Mouse (Mus musculus) adrenal gland, postnatal 10 days (tissue): ENCODE data around the gene Xcl1. TPM values are rescaled to one million over a fixed set of nuclear protein-coding genes. Genes with fewer than 3 reads are reported as not detected.
"Not testable (repeated sequence)": the region's sequence is repeated elsewhere in the genome, so short reads cannot be mapped to it uniquely, and the experiment has no call there.

Source experiments
- DNase-seq: peaks from one replicate; pipeline ENCODE4 v3.0.0; 2021; ENCODE audit warnings: mixed read lengths
- long read RNA-seq, 2 experiments: library from polyadenylated mRNA; stranded (forward); transcript quantifications; one replicate each; pipeline ENCODE4 v2.0.0; 2021
- total RNA-seq, 2 experiments: library from RNA; stranded (reverse); gene quantifications; 2 replicates each; pipeline ENCODE4 v1.2.3; 2021

The Xcl1 gene
- not detected for total RNA-seq
- long read RNA-seq, experiment 1, partial matches to known transcripts: 1 of 1 reads
- long read RNA-seq, experiment 1, other reads (novel, unspliced or antisense): 0 of 1 reads
- long read RNA-seq, experiment 2: 0 reads

DNA sequence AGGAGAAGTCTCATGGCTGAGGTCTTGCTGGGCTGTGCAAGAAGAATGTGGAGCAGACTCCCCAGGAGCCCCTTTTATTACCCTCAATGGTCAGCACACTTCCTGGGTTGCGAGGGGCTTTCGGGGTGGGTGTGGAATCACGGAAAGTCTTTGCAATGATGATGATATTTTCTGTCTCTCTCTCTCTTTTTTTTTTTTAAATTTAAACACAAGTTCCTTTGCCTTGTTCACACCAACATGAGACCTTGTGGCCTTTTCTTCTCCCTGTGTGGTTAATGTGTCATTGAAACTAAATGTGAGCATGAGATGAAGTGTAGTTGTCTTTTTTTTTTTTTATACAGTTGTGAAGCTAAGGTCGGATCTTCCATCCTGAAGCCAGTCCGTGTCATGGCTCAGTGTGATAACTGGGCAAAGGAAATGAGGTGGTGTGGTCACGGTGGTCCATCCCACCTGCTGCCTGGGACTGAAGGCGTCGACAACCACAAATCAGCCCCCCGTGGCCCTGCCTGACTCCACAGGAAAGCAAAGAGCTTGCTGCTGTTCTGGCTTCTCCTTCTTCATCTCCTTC is at the start of gene Xcl1:
Gene Xcl1, minus strand, starts transcription at position 51 of the 568 bp plus-strand sequence.
- no peak for DNase-seq

DNA sequence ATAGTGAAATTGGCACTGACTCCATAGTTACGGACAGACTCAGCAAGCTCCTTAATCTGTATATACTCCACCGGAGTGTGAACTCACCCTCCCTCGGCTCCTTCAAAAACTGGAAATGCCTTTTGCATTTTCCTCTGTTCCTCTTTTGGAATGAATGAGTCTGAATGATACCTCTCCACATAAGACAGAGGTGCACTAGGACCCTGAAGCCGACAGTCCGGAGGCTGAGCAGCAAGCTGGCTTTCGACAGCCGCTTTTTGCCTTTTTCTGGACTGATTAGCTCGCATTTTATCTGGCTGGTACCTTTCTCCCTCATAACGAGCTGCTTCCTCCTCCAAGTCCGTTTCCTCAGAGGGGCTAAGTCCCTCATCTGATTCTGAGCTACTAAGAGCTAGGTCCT is 49.4 kb upstream of the Xcl1 start:
- not testable (repeated sequence) for DNase-seq

DNA sequence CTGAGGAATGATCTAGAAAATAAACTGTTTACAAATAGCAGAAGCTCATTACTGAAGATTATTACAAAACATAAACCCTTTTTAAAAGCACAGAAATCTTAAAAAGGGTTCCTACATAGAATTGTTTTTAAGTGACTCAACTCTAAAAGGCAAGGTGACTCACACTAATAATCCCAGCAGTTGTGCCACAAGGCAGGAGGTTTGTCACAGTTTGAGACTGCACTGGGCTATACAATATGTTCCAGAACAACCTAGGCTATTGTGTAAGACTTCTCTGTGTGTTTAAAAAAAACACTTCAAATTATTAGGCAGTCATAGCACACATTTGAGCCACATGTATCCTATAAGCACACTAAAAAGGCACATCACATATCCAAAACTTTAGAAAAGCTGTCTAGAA is 42.0 kb upstream of the Xcl1 start:
- DNase-seq: no peak

DNA sequence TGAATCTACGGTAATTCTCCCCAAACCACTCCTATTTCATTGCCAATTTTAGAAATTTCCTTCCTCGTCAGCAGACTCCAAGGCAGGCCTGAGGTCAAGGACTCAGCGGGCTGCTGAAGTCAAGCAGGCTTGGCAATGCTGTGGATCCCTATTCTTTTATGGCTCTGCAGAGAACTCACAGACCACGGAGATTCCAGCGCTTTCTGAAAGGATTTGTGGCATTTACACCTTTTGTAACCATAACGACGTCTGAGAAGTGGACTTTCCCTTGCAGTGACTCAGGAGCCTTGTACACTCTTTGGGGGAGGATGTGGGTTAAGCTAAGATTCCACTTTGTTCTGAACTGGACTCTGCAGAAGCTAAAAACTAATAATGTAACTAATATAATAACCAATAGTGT is 40.4 kb upstream of the Xcl1 start:
- no peak for DNase-seq

DNA sequence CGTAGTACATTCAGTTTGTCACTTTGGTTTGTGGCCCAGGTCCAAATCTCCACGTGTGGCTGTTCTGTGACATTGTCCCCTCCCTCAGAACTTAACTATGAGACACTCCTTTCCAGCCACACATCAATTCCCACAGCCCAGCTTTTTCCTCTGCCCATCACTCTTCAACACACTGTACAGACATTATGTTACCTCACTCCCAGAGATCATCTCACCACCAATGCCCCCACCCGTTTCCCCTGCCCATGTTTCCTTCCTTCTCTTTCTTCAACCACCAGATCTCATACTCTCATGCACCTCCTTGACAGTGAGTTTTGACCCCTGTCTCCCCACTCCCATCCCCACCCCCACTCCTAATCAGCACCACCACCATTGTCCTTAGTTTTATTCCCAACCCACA is 39.9 kb upstream of the Xcl1 start:
- no peak for DNase-seq

DNA sequence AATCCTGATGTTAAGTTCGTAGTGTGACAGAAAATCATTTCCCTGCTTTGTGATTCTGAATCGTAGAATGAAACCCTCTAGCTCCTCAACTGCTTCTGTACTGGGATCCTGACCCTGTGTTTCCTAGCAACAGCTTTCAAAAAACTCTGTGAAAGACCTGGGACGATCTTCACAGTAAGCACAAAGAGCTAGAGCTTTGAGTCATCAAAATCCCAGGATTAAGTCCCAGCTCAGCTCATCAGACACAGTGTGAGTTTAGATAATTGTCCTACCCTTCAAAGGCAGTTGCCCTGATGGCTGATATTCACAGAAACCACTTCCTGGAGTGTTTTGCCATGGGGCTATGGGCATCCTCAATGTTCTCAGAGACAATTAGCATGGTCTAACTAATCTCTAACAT is 38.5 kb upstream of the Xcl1 start:
- no peak for DNase-seq

DNA sequence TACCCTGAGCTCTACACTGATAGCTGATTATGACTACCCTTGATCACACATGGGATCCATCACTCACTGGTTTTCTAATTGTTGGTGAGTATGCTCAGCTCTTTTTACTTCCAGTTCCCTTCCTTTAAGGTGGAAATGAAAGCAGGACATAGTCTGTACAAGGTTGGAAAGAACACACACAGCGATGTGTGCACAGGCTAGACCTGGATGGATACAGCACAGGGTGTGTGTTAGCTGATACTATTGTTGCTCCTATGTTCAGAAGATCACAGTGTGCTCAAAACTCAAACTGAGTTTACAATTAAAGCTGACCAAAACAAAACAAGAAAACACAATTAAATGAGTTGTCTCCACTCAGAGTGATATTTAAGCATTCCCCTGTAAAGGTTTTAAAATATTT is 38.0 kb upstream of the Xcl1 start:
- no peak for DNase-seq

DNA sequence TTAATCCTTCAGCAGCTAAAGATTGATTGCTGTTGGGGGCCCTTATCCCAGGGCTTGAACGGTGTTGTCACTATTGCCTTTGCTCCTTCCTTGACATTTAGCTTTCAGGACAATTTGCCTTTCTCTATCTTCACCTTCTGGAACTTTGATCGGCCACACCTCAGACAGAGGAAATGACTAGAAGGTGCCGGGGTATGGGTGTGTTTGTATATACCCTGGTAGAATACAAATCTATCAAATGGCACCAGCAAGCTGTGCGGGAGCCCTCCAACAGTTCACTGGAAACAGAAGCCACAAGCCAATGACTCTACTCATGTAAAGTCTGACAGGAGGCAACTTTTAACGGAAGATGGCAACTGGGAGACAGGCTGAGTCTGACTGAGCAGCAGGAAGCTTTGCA is 37.4 kb upstream of the Xcl1 start:
- no peak for DNase-seq

DNA sequence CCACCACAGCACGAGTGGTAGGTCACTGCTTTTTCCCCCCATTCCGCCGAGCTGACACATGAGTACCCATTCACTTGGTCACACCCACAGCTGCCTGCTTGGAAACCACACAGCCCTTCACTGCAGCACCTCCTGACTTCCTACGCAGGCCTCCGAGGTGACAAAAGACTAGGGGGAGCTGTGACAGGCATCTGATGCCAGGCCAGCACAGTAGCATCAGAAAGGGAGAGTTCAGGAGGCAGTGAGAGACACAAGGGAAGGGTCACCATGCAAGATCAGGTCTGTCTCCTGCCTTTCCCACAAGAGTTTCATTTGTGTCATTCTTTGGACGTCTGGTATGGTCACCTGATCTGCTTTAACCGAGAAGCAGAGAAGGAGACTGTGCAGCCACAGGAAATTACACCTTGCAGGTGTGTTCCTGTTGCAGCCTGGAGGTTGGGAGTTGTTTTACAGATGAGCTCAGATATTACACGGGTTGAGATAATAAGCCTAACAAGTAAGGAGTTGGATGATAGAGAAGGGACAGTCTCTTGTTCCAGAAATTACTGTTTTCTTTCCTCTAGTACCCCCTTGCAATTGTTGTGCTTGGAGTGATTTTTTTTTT is 30.9 kb upstream of the Xcl1 start:
- no peak for DNase-seq

DNA sequence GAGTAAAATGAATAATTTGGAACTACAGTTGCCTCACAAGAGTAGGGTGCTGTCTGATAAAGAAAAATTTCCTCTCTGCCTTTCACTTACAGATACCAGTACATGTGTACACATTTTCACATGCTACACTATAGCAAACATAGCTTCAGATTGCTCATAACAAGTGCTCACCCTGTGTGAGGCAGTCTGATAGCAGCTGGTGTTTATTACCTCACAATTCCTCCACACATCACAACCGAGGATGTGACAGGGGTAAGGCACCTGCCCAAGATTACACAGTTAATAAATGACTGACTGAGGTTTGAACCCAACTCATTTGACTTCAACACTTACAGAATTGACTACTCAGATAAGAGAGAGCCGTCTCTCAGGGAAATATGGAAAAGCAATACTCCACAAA is 25.3 kb upstream of the Xcl1 start:
- DNase-seq: no peak

DNA sequence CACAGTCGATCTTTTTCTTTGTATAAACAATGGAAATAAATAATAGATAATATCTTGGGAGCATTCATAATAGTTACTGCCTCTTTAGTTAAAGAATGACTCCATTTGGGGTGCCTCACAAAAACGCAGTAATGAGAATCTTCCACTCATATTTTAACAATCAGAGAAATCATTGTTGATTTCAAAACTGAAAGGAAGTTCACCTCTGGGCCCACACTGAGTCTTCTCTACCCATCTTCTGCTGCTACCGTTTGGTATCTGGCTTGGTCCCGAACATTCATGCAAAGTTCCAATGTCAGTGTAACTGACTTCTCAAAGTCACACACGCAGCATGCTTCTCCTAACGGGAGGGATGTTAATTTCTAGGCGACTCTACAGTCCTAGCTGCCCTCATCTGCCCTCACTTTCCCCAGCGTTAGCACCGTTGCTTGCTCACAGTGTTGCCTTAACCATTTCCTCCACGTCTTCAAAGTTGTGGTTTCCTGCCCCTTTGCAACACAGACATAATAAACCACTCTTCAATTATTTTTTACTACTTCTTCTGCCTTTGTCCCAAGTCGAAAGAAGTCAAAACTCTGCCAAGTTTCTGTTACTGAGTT is 24.6 kb upstream of the Xcl1 start:
- DNase-seq: no peak

DNA sequence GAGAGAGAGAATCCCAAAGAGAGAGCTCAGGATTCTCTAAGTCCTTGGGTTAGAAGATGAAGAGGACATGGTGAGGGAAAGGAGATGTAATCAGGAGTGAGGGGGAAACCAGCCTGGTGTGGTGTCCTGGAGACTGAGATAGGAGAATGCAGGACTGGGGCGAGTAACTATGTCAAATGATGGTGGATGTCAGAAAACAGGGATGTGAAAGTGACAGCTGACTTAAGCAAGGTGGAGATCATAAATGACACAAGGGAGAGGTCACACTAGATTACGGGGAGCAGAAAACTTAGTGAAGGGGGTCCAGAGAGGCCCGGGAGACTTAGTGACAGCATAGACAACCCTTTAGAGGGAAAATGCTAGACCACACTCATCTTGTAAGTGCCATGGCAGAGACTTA is 23.8 kb upstream of the Xcl1 start:
- DNase-seq: no peak

DNA sequence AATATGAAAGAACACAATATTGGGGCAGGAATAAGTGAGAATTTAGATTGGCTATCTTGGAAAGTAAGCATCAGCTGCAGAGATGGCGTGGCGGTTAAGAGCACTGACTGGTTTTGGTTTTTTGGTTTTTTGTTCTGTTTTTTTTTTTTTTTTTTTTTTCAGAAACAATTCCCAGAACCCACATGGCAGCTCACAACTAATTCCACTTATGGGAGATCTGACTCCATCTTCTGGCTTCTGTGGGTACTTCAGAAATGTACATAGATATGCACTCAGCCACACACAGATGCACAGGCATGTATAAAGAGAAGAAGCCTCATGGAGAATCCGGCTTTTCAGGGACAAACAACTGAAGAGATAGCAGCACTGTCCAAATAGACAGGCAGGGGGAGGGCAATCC is 22.6 kb upstream of the Xcl1 start:
- DNase-seq: no peak

DNA sequence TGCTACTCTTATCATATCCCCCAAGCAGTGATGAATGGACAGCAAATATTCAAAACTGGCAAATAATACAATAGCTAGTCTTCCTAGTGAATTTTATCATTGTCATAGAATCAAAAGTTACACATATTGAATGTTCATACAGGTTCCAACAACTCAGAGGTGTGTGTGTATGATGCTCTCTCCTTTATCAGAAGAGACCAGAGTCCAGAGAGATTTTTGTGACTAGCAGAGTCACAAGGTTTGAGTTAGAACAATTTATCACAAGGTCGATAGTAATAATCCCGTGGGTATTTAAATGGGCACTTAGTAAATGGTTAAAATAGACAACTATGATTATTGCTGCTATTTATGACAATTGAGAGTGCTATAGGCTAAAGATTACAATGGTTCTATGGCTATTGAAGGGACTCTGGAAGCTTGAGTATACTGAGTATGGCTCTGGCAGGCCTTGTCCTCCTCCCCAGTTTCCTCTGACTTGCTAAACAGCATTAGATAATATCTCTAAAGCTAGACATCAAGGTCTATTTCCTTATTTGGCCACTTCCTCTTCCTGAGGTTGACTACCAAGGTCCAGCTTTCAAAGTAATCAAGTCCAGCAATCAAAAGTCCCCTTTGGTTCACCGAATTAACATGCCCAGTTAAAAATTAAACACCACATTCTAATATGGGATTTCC is 21.5 kb upstream of the Xcl1 start:
- no peak for DNase-seq

DNA sequence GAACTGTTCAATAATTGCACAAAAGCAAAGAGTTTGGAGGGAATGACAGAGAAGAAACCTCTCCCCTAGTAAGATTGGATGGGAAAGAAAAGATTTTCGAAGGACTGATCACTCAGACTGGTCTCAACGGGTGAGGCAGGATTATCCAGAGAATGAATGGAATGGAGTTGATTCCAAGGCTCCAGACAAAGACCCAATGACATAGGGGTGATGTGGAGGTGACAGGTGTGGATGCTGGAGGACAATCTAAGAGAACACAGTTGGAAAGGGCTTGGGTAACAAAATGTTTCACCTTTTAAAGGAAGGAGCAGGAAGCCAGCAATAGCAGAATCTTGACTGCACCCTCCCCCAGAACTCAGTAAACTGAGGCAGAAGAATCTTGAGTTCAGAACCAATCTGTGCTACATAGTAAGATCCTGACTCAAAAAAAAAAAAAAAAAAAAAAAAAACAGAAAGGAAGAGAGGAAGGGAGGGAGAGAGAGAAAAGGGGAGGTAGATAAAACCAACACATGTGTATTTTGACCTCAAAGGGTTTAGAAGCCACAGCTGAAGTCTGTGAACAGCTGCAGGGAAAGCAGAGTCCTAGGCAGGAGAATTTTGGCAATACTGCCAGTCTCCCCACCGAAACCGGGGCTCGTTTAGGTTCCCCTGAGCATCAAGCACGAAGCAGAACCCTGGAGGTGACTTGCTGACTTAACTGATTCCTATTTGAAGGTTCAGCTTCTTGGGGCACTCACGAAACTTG is 20.3 kb upstream of the Xcl1 start:
- no peak for DNase-seq

DNA sequence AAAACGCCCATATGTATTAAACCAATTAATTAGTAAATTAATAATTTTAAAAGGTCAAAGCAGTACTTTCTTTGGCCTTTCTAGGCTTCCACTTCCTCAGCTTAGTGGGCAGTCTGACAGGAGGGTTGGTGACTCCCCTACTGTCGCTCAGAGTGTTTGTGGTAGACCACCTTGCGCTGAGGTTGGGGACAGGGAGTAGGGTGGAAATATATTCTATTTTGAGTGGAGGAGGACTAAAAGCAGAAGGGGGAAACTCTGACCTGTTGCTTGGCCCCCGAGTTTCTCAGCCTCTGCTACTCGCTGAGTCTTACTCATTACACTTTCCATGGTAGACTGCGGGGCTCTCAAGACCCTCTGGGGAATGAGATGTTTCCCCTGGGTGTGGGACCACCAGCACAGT is 18.2 kb upstream of the Xcl1 start:
- DNase-seq: no peak

DNA sequence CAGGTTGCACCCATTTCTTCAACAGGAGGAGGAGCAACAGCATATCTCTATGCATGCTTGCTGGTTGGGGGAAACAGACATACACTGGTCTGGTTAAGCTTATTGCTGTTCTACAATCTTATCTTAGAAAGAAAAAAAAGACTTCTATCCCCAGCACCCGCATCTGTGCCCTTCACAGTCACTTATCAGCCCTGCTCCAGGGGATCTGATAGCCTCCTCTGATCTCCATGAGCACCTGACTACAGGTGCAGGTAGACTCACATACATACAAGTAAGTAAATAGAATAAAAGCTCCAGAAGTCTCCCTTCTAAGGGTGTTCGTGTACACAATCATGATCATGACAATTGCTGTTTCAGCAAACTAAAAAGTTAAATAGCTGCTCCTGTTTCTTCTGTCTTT is 733 bp upstream of the Xcl1 start:
- DNase-seq: no peak

DNA sequence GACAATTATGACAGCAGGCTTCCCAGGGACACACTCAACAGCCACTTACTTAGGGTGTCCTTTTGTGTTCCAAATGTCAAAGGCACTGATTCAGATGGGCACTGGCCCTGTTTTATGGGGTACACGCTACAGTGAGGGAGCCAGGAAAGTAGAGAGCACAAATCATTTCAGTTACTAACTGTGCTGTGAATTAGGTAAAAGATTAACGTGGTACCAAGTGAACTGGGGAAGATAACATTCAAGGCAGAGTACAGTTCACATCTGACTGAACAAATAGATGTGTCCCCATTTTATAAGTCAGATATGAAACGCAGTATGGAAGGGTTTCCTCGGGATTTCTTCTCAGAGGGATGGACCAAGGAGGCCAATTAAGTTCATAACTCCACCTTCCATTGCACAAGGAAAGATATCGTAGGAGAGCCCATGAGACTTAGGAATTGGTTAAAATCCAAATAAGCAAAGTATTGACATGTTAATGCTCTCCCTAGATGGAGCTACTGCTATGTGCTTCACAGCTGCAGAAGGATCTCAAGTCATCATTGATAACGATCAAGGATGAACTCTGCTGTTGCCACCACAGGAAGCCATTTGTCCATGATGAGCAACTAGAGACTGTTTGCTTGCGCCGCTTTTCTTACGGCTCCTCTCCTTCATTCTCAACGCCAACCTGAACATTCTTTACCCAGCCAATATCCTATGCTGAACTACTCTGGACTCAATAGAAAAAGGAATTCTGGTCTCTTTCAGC is 1.7 kb downstream of the Xcl1 start:
- no peak for DNase-seq

DNA sequence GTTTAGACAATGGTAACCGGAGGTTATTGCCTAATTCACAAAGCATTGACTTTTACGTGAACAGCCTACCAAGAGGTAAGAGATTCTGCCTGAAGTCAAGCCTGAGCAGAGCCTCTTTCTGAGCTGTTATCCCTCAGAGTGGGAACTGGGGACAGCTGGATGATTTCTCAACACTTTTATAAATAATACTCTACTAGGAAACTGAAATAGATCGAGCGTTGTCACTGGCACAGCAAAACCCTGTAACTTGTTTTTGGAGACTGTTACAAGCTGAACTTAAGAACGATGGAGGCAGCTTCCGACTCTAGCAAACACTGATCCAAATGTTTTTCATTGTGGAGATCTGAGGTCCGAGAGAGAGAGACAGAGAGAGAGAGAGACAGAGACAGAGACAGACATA is 4.2 kb downstream of the Xcl1 start:
- DNase-seq: no peak

DNA sequence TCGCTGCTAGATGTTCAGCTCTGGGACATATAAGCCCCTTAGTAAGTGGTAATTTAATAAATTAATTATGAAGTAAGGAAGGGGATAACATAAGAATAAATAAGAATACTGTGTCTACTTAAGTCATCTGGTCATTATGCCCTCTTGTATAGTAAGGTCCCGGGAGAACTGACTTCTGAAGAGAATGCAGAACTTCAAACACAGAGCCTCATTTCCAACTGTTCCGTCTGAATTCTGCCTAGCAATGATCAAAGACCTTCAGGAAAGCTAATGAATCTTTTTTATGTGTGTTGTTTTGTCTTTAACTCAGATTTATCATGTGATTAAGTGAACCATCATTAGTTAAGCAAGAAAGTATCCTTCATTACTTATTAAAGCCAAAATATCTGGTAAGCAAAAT is 5.3 kb downstream of the Xcl1 start:
- DNase-seq: no peak

DNA sequence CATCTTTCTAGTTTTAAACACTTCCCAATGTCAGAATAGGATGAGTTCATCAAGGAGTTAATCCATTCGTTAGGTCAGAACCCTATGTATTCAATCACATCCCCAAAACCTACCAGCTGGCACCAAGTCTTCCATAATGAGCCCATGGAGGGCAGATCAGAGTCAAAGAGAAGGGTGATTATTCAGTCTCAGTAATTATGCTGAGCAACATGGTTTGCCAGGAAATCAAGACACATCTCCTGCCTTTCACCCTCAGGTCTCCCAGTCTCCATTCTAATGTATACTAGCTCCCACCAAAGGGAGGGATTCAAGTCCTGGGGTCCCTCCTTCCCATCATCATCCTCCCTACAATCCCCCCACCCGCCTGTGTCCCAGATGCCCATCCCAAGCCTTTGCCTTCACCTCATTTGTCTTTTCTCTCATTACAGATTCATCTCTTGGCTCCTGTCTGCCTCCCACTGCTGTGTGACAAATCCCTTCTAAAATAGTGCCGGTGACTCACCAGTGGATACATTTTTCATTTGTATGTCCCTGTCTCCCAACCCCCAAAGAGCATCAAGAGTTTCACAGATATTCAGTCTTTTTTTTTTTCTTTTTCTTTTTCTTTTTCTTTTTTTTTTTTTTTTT is 8.7 kb downstream of the Xcl1 start:
- peak; percentile 16 for DNase-seq

DNA sequence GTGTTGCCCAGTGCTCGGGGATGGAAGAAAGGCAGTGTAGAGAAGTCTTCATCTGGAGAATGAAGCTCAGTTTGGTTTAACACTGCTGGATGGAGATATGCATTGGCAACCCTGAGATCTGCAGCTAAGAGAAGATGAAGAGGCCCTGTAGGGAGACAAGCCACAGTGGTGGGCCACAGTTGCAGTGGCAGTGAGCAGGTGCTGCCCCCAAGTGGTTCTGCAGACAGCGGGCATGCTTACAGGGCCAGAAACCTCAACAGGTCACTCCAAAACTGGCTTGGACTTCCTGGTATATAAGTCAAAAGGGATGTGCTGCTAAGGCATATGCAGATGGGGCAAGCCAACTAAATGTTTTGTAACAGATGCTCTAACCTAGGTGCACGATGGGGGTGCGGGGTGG is 30.3 kb downstream of the Xcl1 start:
- peak; percentile 72 for DNase-seq
